Mouse (Mus musculus): ENCODE data around the gene Qars.
A peak's percentile ranks its signal among the peaks of the same experiment; 100 is the strongest.

The Qars gene

GRCm38 (mm10) chr9:108486973-108487530, 20.5 kb upstream of the Qars start:
- no peak for DNase-seq (ENCODE audit: low spot score)

GRCm38 (mm10) chr9:108488403-108488802, 19.1 kb upstream of the Qars start:
- no peak for DNase-seq (ENCODE audit: low spot score)

GRCm38 (mm10) chr9:108489215-108489614, 18.3 kb upstream of the Qars start:
- DNase-seq (ENCODE audit: low spot score) = no peak

- DNase-seq (ENCODE audit: low spot score) = no peak
Observed at GRCm38 (mm10) chr9:108489702-108490558, 17.6 kb upstream of the Qars start.

GRCm38 (mm10) chr9:108490559-108491285, 16.8 kb upstream of the Qars start, which contains the start of gene Usp19:
Gene Usp19 (plus strand): TSS chr9:108490602.
- peak; percentile 97 for DNase-seq (ENCODE audit: low spot score)

GRCm38 (mm10) chr9:108491286-108491580, 16.3 kb upstream of the Qars start:
- no peak for DNase-seq (ENCODE audit: low spot score)

- DNase-seq (ENCODE audit: low spot score) = peak; percentile 79
Observed at GRCm38 (mm10) chr9:108492043-108492750, 15.3 kb upstream of the Qars start.

GRCm38 (mm10) chr9:108493246-108493645, 14.3 kb upstream of the Qars start:
- no peak for DNase-seq (ENCODE audit: low spot score)

GRCm38 (mm10) chr9:108494146-108494825, 13.2 kb upstream of the Qars start:
- no peak for DNase-seq (ENCODE audit: low spot score)

GRCm38 (mm10) chr9:108494905-108495304, 12.6 kb upstream of the Qars start:
- DNase-seq (ENCODE audit: low spot score) = no peak

- DNase-seq (ENCODE audit: low spot score) = no peak
Observed at GRCm38 (mm10) chr9:108499231-108499630, 8.3 kb upstream of the Qars start.

- DNase-seq (ENCODE audit: low spot score) = no peak
Observed at GRCm38 (mm10) chr9:108499943-108500342, 7.6 kb upstream of the Qars start.

- no peak for DNase-seq (ENCODE audit: low spot score)
Observed at GRCm38 (mm10) chr9:108506901-108507300, 605 bp upstream of the Qars start.

GRCm38 (mm10) chr9:108508776-108509175, 1.3 kb downstream of the Qars start:
- DNase-seq (ENCODE audit: low spot score) = no peak

GRCm38 (mm10) chr9:108516380-108517251, 9.1 kb downstream of the Qars start, which contains the start of gene Qrich1:
Gene Qrich1 (plus strand): TSS chr9:108516806.
- DNase-seq (ENCODE audit: low spot score) = peak; percentile 96

- DNase-seq (ENCODE audit: low spot score) = peak; percentile 82
Observed at GRCm38 (mm10) chr9:108517253-108517930, 9.9 kb downstream of the Qars start.

GRCm38 (mm10) chr9:108517931-108518332, 10.4 kb downstream of the Qars start:
- DNase-seq (ENCODE audit: low spot score) = peak; percentile 64

- DNase-seq (ENCODE audit: low spot score) = no peak
Observed at GRCm38 (mm10) chr9:108521604-108522003, 14.1 kb downstream of the Qars start.

GRCm38 (mm10) chr9:108523341-108523740, 15.8 kb downstream of the Qars start:
- no peak for DNase-seq (ENCODE audit: low spot score)

- no peak for DNase-seq (ENCODE audit: low spot score)
Observed at GRCm38 (mm10) chr9:108525400-108525799, 17.9 kb downstream of the Qars start.
